Mouse (Mus musculus) A20 (cell line): ENCODE data around the gene Zfp185.

Experiments used
- DNase-seq: peaks from one replicate; pipeline ENCODE4 v3.0.0-alpha.2; 2011; ENCODE audit warnings: low read depth, low spot score

The Zfp185 gene

DNA sequence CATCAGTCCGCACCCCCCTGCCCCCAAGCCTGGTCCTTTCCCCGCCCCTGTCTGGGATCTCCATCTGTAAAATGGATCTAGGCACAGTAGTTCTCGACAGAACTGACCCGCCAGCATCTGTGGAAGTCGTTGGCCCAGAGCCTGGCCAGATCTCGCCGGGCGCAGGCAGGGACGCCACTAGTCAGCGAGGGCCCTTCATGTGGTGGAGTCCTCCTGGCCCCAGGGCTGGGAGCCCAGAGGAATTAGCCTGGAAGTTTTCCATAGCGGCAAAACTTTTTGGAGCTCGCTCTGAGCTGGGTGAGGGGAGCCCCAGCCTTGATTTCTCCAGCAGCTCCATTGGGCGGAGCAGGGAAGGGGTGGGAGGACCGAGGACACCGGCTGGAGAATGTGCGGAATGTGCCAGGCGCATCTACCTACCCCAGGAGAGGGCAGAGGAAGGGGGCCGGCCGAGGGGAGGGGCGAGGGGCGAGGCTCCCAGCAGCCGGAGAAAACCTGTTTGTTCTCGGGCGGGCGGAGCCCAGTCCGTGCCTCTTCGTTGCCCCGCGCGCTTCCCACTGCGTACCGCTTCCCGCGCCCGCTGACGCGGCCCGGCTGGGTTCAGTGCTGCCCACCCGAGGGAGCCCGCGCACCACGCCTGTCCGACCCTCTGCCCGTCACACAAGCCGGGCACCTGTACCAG is at the start of gene Zfp185:
Zfp185 (plus strand) TSS at position 499 of the 679 bp plus-strand sequence.
- no peak for DNase-seq

DNA sequence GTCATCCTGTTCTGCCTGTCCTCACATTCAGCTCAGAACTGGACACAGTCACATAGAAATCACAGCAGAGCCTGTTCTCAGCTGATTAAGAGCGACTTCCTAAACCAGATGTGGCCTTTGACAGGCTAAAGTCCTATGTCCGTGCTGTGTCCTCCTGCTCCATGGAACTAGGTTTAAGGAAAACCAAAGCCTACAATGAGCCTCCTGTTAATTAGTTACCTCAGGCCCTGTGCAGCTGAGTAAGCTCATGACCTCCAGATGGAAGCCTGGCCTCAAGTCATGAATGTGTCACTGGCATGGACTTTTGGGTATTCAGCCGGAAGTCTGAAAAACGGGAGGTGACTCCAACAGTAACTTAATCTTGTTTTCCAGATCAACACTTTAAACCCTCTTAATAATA is 33.7 kb upstream of the Zfp185 start:
- DNase-seq: no peak

DNA sequence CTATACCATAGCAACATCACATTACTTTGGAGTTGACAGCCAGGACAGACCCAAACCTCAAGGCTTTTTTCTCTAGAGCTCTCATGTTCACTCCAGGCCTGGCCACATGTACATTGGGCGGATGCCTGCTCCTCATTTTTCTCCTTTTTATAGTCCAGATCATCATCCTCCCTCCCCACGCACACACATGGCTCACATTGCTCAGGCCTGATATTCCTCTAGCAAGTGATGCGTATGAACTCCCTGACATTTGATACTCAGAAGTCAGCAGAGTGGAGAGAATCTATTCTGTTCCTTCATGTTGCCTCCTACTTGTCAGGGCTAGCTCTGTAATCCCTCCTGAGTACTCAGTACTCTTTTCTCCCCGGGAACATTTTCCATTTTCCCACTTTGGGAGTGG is 30.7 kb upstream of the Zfp185 start:
- no peak for DNase-seq

DNA sequence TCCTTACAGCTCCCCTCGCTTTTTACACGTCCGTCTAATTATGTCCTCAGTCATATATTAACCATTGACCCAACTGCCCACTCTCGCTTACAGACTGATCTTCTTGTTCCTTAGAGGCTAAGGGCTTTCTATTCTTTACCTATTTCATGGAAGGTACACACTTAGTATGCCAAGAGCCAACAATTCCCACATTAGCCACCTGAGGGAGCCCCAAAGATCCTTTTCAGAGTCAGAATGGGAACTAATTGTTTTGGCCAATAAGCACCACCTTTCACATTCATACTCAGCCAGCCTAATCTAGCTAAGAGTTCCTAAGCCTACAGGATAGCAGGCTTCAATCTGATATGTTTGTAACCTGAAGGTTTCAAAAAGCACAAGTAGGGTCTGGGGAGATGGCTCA is 26.7 kb upstream of the Zfp185 start:
- peak; percentile 10 for DNase-seq

DNA sequence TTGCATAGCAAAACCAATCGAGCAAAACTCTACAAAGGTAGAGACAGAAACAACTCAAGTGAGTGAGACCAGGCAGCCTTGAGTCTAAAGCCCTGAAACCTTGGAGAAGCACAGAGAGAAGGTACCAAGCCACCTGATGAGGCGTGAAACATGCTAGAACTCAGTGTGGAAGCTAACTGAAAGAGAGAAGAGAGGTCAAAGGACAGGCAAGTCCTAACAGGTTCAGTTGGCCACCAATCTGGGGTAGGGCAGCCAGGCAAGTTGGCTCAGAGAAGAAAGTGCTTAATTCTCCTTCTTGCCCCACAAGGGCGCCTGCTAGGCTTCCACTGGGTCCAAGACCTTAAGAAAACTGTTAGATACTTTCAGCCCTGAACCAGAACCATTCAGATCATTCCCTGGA is 25.6 kb upstream of the Zfp185 start:
- no peak for DNase-seq

DNA sequence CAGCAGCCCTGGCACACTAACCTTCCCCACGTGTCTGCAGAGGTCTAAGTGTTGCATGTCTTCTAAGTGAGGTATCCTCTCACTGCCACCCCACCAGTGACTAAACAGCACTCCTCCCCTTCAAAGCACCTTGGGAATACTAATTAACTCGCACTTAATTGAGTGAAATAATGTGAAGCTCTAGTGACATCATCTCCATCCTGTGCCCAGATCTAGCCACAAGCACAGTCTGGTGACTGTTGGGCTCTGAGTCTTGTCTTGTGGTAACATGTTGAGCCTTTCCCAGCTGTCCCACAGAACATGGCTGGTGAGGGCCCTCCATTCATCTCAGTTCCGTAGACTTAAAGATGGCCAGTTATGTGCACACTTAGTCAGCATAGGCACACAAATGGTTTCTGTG is 24.4 kb upstream of the Zfp185 start:
- no peak for DNase-seq

DNA sequence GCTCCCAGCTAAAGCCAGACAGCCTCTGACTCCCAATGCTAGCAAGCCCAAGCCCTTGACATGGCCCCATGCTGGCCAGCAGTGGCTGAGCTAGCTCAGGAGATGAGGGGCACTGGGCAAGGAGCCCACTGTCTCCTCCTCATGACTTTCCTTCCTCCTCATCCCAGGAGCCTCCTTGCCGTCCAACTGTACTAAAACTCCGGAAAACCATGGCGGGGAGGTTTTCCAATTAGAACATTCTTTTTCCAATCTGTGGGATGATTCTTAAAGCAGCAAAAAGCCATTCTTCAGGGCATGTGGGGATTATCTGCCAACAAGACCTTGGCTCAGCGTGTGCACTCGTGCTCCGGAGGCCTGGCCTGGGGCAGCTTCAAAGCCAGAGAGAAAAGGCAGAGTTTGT is 4.3 kb upstream of the Zfp185 start:
- DNase-seq: no peak

DNA sequence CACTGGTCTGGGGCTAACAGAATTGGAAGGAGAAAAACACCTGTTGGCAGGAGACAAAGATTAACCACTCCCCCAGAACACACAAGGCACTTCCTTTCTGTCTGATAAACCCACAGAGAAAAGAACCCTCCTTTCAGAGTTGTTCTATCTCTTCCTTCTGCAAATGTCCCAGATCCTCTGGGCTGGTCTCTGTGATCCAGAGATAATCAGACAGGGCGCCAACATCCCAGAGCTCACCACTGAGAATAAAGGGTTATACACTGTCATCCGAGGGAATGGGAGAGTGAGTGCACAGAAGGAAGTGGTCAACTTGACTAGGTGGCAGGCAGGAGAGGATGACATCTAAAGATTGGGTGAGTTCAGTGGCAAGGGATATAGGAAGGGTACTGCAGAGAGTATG is 1.5 kb upstream of the Zfp185 start:
- no peak for DNase-seq

DNA sequence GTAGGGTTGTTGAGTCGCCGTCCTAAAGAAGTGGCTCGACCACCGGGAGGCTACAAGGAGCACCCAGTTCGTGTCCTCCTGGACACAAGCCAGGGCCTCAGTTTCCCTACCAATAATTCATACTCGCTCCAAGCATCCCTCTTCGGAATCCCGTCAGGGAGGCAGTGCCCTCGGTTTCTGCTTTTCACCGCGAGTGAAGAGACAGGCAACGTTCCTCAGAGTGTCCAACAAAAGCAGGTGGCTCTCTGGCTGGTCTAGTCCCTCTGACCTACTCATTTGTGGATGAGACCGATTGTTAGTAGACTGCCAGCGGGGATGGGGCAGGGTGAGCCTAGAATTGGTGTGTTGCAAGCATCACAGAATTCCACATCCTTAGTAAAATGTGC is 374 bp downstream of the Zfp185 start:
- DNase-seq: no peak

DNA sequence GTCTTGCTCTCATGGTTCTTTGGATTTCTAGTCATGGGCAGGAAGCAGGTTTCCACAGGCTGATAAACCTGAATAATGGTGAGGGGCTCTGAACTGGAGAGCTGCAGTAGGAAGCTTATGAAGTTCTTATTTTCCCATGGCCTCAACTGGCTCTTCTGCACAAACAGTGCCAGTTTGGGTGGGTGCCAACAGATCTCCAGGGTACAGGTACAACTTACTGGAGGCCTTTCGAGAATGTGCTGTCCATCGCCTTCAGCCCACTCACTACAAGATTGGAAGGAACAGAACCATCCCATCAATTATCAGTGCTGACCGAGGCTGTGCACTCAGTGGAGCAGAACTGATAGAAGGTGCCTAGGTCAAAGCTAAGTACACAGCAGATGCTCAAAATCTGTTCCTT is 1.3 kb downstream of the Zfp185 start:
- no peak for DNase-seq

DNA sequence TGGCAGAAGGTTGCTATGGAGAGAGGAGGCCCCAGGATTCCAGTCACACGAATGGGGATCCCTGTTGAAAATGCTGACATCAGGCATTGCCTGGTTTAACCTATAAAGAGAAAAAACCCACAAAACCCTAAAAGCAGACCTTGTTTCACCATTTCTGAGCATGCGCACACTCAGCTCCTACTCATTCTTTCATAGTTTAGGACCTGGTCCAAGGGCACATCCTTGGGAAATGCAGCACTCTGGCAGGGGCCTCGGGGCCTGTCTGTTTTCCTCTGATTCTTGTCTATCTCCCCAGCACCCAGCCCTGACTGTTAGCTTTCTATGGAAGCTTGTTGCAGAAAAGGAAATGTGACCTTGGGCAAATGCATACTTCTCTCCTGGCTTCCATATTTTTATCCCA is 3.4 kb downstream of the Zfp185 start:
- no peak for DNase-seq

DNA sequence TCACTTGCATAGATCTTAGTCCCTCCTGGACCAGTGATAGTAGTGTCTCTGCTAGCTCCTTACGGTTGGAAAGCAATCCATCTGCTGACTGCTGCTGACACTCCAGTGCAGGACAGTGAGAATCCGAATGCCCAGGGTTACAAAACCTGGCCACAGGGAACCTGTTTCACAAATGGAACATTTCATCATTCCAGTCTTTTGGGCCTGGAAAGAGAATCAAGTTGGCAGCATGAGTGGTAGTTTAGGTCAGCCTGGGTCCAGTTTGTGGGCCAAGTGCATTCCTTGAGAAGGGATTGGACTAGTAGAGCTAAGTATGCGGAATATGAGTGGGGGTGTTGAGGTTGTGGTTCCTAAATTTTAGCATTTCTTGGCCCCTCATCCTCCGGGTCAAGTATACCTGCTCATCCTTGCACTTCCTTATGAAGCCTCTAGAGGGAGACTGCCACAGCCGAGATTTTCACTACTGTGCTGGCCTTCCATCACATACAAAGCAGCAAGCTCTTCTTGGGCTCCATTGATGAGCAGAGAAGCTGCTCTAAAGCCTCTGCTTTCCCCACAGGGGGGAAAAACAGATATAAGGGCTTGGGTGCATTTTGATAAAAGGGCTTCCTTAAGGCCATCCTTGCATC is 5.3 kb downstream of the Zfp185 start:
- DNase-seq: peak; percentile 18

DNA sequence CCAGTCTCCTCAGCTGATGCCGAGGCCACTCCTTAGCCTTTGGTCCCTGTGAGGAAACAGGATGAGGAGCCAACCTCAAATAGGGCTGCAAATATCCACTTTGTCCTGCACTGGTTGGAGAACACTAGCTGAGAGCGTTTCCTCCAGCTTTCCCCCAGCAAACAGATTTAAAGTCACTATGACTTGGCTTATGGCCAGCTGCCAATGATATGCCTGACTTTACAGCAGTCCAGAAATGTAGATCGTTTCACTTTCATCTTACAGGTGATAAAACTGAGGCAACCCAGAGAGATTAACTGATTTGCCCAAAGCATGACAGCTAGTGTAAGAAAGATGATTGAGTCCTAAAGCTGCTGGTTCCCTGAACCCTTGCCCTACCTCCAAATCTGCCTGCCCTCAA is 8.4 kb downstream of the Zfp185 start:
- DNase-seq: no peak

DNA sequence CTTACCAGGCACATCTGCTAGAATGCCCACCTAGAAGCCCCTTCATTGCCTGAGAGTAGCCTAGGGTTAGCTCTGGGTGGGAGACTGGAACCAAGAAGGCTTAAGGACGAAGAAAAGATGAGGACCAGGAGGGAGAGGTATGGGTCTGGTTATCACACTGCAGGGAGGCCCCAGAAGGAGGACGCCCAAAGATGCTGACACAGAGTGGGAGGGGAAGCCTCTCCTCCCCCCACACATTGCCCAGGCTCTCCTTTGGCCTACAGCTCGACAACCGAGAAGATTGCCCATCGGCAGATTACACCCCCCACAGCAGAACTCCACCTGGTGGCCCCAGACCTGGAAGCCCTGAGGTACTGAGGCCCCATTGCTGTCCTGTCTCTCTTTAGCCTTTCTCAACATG is 16.0 kb downstream of the Zfp185 start:
- no peak for DNase-seq

DNA sequence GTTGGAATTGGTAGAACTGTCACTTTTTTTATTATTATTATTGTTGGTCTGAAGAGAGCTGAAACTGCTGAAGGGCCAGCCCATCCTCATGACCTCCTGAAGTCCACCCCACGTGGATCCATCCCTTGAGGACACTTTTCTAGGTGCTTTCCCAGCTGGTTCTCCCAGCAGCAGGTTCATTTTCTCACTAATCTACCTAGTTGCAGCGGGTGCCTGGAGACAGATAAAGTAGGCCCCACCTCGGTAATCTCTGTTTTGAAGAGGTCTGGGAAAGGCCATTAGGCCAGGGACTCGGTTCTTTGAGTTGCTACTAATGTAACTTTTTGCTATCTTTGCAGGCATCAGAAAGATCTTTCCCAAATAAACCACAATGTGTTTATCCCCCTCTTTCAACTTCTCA is 18.5 kb downstream of the Zfp185 start:
- DNase-seq: no peak

DNA sequence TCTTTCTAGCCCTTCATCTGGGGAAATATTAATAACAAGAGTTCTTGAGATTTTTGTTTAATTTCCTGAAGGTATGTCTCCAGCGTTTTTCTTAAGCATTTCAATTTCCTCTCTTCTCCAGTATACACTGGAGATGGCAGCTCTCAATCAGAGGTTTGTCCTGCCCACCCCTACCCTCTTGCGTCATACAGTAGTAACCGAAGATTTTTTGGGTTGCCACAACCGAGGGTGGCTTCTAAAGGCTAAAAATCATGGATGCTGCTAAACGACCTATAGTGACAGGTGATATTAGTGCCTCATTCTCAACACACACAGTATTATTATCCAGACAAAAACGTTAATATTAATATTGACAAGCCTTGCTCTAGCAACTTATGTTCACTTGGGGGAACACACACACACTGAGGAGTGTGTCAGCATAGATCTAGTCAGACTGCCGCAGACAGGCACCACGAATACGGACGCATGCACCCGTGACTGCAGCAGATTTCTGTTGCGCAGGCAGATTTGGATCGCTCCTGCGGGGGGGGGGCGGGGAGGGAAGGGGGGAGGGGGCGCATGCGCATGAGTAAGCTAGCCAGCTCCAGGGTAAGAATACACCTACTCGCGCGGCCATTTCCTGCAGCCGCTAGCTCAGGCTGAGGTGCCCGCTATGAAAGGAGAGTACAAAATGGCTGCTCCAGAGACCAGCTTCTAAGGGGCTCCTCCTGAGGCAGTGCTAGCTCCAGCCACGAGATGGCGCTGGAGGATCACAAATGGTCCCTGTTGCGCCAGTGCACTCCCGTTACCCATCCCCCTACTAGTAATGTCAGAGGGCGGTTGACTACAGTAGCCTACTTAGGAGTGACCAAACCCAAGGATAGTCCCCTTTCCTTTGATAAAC is 20.7 kb downstream of the Zfp185 start:
- peak; percentile 89 for DNase-seq

DNA sequence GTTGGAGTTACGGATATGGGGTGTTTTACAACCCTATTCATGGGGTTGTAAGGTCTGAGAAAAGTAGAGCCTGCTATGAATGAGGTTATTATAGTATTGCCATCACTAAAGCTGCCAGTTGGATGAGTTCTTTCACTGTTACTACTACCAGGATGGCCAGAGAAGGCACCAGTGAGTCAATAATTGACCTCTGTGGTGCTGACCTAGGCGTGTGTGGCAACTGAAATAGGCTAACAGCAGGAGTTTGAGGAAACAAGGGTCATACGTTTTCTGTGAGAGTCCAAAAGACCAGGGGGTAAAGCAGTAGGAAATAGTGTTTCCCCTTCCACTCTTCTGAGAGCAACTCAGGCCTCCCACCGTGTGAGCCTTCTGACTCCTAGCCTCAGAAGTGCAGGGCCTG is 25.7 kb downstream of the Zfp185 start:
- no peak for DNase-seq

DNA sequence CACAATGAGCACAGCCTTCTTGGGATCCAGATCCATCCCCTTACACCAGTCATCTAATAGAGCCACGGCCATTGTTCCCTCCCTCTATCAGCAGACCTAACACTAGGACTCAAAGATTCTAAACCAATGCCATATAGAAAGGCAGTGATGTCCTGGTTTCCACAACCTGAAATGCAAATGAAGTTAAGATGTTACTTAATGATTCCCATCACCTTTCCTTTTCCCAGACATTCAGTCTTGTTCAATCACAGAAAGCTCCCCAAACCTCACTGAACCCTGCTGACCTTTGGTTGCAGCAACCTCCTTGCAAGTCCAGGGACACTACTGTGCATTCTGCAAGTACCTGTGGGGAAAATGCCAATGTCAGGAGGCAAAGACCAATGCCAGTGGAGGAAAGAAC is 49.9 kb downstream of the Zfp185 start, which contains the start of gene Pnma5:
Pnma5 (minus strand) TSS at position 101 of the 400 bp plus-strand sequence.
- DNase-seq: no peak

DNA sequence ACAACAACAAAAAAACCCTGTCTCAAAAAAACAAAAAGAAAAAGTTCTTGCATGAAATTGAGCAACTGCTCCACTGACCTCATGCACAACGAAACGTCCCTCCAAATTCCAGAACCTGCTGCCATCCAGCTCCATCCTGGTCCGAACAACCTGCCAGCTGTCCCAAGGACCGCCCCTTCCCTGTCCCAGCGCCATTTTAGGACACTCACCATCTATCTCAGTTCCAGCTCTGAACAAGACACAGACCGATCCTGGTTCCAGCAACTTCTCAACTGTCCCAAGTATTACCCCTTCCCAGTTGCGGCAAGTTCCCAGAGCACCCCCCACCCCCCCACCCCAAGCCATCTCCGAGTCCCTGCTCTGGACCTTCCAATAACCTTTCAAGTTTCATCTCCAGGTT is 51.7 kb downstream of the Zfp185 start:
- no peak for DNase-seq

DNA sequence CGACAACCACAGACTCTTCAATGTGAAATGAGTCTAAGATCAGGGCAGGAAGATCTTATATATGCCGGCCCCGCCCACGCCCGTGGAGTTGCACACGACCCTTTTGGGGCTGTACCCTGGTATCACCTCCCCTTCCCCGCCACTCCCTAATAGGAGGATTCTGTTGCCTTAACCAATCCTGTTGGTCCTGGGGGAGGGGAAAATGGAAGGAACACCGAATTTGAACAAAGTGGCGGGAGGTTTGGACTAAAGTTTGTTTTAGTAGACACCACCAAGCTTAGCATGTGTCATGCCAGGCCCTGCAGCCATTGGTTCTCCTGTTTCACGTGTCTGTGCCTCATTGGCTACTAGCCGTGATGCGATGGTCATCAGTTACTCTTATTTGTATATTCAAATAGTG is 52.5 kb downstream of the Zfp185 start:
- DNase-seq: no peak

DNA sequence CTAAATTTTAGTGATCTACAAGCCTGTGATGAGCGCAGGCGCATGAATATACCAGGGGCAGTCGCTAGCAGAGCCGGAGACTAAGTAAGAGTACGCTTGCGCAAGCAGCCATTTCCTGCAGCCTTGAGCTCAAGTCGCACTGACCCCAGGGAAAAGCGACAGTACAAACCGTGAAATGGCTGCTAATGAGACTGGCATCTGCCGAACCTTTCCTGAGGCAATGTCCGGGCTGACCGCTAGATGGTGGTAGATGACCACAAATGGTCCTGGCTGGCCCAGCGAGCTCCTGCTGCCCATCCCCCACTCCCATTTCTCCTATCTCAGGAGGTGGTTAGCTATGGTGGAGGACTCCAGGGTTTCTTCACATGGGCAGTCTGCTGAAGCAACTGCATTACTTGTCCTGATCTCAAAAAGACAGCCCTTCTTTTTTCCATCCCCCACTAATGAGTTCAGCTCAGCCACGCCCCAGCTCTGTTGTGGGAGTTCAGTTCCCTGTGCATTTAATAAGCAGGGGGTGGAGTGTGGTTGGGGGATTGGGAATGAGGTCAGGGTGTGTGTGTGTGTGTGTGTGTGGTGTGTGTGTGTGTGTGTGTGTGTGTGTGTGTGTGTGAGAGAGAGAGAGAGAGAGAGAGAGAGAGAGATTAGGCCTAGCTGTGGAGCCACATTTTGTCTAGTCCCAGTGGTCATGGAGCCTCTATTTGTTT is 66.9 kb downstream of the Zfp185 start:
- peak; percentile 85 for DNase-seq

DNA sequence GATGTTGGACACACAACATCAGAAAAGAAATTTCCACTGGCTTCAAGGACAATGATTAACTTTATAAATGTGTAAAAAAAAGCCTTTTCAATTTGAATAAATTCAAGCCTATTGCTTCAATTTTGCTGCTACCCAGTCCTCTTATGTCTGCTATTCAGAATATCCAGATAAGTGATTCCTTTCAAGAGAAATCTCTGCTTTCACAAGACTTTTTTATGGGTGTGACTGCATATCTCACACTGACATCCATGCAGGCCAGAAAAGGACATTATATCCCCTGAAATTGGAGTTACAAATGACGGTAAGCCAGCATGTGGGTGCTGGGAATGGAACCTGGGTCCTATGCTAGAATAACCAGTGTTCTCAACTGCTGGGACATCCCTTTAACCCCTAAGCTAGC is 74.4 kb downstream of the Zfp185 start:
- DNase-seq: no peak
